Mouse (Mus musculus) midbrain, embryonic 14.5 days (tissue): ENCODE measurements around the gene Sv2c. TPM values are rescaled to one million over a fixed set of nuclear protein-coding genes. Genes with fewer than 3 reads are reported as not detected.

Source experiments
- ATAC-seq: fragments of 200-750 bp; cut with Nextera tagmentation; 2 replicates; pipeline ENCODE4 v1.8.0; 2017; ENCODE audit warnings: moderate number of reproducible peaks, moderate library complexity; ENCODE audit not compliant: low FRiP score, low TSS enrichment
- DNase-seq: peaks from one replicate; pipeline ENCODE4 v3.0.0-alpha.2; 2015
- H3K27ac ChIP-seq: fragments of 300-500 bp; sonication (generic); replicated peaks from 2 replicates; pipeline ENCODE4 v1.5.1; 2014; ENCODE audit warnings: mild to moderate bottlenecking, low read depth, low read length, moderate library complexity
- H3K27me3 ChIP-seq: fragments of 300-500 bp; sonication (generic); 2 replicates; pipeline ENCODE4 v1.6.1; 2014; ENCODE audit warnings: low read length, control low read depth, mixed read lengths; ENCODE audit not compliant: control insufficient read depth, insufficient read depth
- H3K36me3 ChIP-seq: fragments of 300-500 bp; sonication (generic); 2 replicates; pipeline ENCODE4 v1.6.1; 2014; ENCODE audit warnings: low read length, control low read depth; ENCODE audit not compliant: control insufficient read depth, insufficient read depth
- H3K4me1 ChIP-seq: fragments of 300-500 bp; sonication (generic); 2 replicates; pipeline ENCODE4 v1.6.1; 2014; ENCODE audit warnings: mild to moderate bottlenecking, antibody characterized with exemption, low read length, control low read depth; ENCODE audit not compliant: control insufficient read depth, insufficient read depth
- H3K4me2 ChIP-seq: fragments of 300-500 bp; sonication (generic); 2 replicates; pipeline ENCODE4 v1.6.1; 2014; ENCODE audit warnings: mild to moderate bottlenecking, low read length, moderate library complexity
- H3K4me3 ChIP-seq: fragments of 300-500 bp; sonication (generic); replicated peaks from 2 replicates; pipeline ENCODE4 v1.5.1; 2014; ENCODE audit warnings: low read depth, low read length
- H3K9ac ChIP-seq: fragments of 300-500 bp; sonication (generic); replicated peaks from 2 replicates; pipeline ENCODE4 v1.6.1; 2014; ENCODE audit warnings: mild to moderate bottlenecking, low read length, moderate library complexity
- H3K9me3 ChIP-seq: fragments of 300-500 bp; sonication (generic); 2 replicates; pipeline ENCODE4 v1.6.1; 2016; ENCODE audit warnings: low read length, control low read depth, mixed read lengths; ENCODE audit not compliant: control insufficient read depth
- WGBS: fragments of 180-500 bp; shearing (Covaris S2); extraction: QIAGEN DNeasy Blood & Tissue Kit; methylation state at CpG from one replicate; pipeline ENCODE4 v1.1.7; 2014; 5-methylcytosine and 5-hydroxymethylcytosine counted together
- polyA plus RNA-seq: library from polyadenylated mRNA; unstranded; fragments of >200 nt; fragmentation: Nextera tagmentation; extraction: Ambion mirVana; gene quantifications from 2 replicates; pipeline ENCODE4 v1.2.1, GENCODE M21; 2014

Gene Sv2c
- polyA plus RNA-seq, 1 experiment from 2014 or later = 9.2 TPM

DNA sequence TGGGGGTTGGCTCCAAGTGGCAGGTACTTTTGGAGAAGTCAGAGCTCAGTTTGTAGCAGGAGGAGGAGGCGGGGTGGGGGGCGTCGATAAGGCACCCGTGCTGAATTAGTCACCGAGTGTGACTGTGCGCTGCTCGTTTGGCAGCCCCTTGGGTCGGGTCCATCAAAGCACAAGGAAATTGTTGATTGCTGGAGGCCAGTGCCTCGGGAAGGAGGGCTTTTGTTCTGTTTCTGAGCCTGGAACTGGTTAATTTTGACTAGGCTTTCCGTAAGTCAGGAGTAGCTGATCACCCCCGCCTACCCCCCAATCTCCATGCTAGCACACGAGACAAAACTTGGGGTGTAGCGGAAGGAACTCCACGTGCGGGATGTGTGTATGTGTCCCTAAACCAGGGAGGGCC is 456 bp upstream of the Sv2c start:
- peak; percentile 63 for DNase-seq
- WGBS = under 1% methylated on average over 15 of the region's 15 CpGs
- peak overlapping the region; percentile 50 for H3K4me3 ChIP-seq
- H3K27me3 ChIP-seq = peaks cover 46% of the 10 kb centered on the region
- H3K9ac ChIP-seq = peak overlapping the region; percentile 44
- ATAC-seq = peak; percentile 47
- no peaks in the 10 kb centered on the region for H3K36me3 ChIP-seq
- no peaks in the 10 kb centered on the region for H3K9me3 ChIP-seq
- H3K4me2 ChIP-seq = peak overlapping the region; percentile 85
- H3K4me1 ChIP-seq = 0 out of 2 replicates have a peak, but pooled peaks cover 10% of the 10 kb centered on the region
- H3K27ac ChIP-seq = peak overlapping the region; percentile 21

GRCm38 (mm10) chr13:96131911-96132310 is 466 bp downstream of the Sv2c start:
- H3K27ac ChIP-seq = 0 out of 2 replicates have a peak overlapping the region, but pooled peaks have one; percentile 8
- peaks cover 46% of the 10 kb centered on the region for H3K27me3 ChIP-seq
- H3K4me2 ChIP-seq = peak overlapping the region; percentile 85
- ATAC-seq (no peak), DNase-seq (no peak)
- peak overlapping the region; percentile 44 for H3K9ac ChIP-seq
- H3K4me1 ChIP-seq = 0 out of 2 replicates have a peak, but pooled peaks cover 10% of the 10 kb centered on the region
- no peaks in the 10 kb centered on the region for H3K9me3 ChIP-seq
- no peaks in the 10 kb centered on the region for H3K36me3 ChIP-seq
- under 1% methylated on average over 19 of the region's 19 CpGs for WGBS
- peak overlapping the region; percentile 50 for H3K4me3 ChIP-seq

- H3K27ac ChIP-seq = no peak overlapping the region
- 1% methylated on average over 23 of the region's 30 CpGs for WGBS
- H3K27me3 ChIP-seq = peaks cover 46% of the 10 kb centered on the region
Measured at GRCm38 (mm10) chr13:96131050-96131449, 1.3 kb downstream of the Sv2c start.

GRCm38 (mm10) chr13:96129081-96129480 is 3.3 kb downstream of the Sv2c start:
- H3K9ac ChIP-seq = no peak overlapping the region
- no peak overlapping the region for H3K4me2 ChIP-seq
- peaks cover 36% of the 10 kb centered on the region for H3K27me3 ChIP-seq

More at GRCm38 (mm10) chr13:96131050-96131449, 1.3 kb downstream of the Sv2c start:
- peak overlapping the region; percentile 85 for H3K4me2 ChIP-seq
- H3K9me3 ChIP-seq = no peaks in the 10 kb centered on the region
- H3K36me3 ChIP-seq = no peaks in the 10 kb centered on the region
- H3K4me3 ChIP-seq = peak overlapping the region; percentile 50
- DNase-seq = peak; percentile 85
- H3K4me1 ChIP-seq = 0 out of 2 replicates have a peak, but pooled peaks cover 10% of the 10 kb centered on the region
- peak; percentile 64 for ATAC-seq
- H3K9ac ChIP-seq = peak overlapping the region; percentile 53

DNA sequence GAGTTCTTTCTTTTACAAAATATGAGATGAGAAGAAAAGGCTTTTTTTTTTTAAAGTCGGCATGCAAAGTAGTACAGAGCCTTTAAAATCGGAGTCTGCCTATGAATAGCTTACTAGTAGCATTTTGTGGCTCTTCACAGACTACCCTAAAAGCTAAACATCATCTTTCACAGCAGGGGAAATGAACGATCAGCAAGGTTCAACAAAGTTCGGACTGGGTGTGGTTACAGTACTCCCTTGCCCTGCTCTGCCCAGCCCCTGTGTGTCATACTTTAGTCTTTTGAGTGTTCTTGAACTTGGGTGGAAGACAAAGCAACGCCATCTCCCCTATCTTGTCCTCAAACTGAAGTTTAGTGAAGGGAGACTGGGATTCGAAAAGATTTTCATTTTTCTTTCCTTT is 5.7 kb downstream of the Sv2c start:
- Histone ChIP-seq H3K9ac (no peak overlapping the region), H3K4me1 (0 out of 2 replicates have a peak, but pooled peaks cover 3% of the 10 kb centered on the region), H3K9me3 (no peaks in the 10 kb centered on the region), H3K4me2 (no peak overlapping the region), H3K27me3 (peaks cover 25% of the 10 kb centered on the region), H3K36me3 (no peaks in the 10 kb centered on the region), H3K27ac (no peak overlapping the region), H3K4me3 (no peak overlapping the region)
- 84% methylated on average over 6 of the region's 6 CpGs for WGBS
- ATAC-seq (no peak), DNase-seq (no peak)

More at GRCm38 (mm10) chr13:96129081-96129480, 3.3 kb downstream of the Sv2c start:
- ATAC-seq (no peak), DNase-seq (no peak)
- no peaks in the 10 kb centered on the region for H3K9me3 ChIP-seq
- 86% methylated on average over 3 of the region's 3 CpGs for WGBS
- H3K4me1 ChIP-seq = 0 out of 2 replicates have a peak, but pooled peaks cover 10% of the 10 kb centered on the region
- H3K36me3 ChIP-seq = no peaks in the 10 kb centered on the region
- H3K4me3 ChIP-seq = no peak overlapping the region
- no peak overlapping the region for H3K27ac ChIP-seq

DNA sequence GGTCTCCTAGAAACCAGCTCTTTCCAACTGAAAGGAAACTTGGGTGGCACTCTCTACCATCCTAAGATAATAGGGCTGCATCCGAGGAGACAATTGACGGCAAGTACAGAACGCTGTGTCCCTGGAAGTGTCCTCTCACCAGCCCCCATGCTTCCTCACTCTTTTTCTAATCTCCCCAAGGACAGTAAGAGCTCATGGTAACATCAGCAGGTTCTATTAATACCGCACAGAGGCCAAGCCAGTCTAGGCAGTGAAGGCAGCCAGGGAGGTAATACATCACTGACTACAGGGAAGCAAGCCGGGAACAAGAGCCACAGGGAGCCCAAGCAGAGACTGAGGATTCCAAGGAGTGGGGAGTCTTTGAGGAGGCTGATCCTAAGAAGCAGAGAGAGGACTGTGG is 7.4 kb downstream of the Sv2c start:
- Histone ChIP-seq H3K9me3 (no peaks in the 10 kb centered on the region), H3K4me3 (no peak overlapping the region), H3K4me2 (no peak overlapping the region), H3K9ac (no peak overlapping the region), H3K27me3 (peaks cover 9% of the 10 kb centered on the region), H3K4me1 (no peaks in the 10 kb centered on the region), H3K27ac (no peak overlapping the region), H3K36me3 (no peaks in the 10 kb centered on the region)
- WGBS = 69% methylated on average over 5 of the region's 5 CpGs
- ATAC-seq (no peak), DNase-seq (no peak)

GRCm38 (mm10) chr13:96112711-96113110 is 19.7 kb downstream of the Sv2c start:
- no peak overlapping the region for H3K4me2 ChIP-seq
- WGBS = 83% methylated on average over 2 of the region's 2 CpGs
- no peak for ATAC-seq
- H3K27me3 ChIP-seq = no peaks in the 10 kb centered on the region
- H3K4me1 ChIP-seq = no peaks in the 10 kb centered on the region
- H3K27ac ChIP-seq = no peak overlapping the region
- H3K9me3 ChIP-seq = no peaks in the 10 kb centered on the region
- DNase-seq = no peak
- H3K9ac ChIP-seq = no peak overlapping the region
- no peak overlapping the region for H3K4me3 ChIP-seq
- H3K36me3 ChIP-seq = no peaks in the 10 kb centered on the region

DNA sequence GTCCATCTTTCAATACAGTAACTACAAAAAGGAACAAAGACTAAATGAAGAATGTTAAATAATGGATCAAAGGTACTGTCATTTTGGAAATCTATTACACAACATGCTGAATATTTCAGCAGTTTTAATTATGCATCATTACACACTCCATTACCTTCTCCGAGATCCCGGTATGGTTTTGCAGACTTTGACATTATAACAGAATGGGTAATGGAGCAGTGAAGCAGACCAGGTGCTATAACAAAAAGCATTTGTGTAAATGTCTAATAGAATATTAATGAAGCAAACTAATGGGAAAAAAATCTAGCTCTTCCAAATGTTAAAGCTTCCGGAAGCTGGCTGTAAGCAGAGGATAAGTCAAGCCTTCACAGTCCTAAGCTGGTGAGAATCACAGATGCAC is 21.6 kb downstream of the Sv2c start:
- H3K4me2 ChIP-seq = no peak overlapping the region
- 35% methylated on average over 3 of the region's 3 CpGs for WGBS
- H3K4me3 ChIP-seq = no peak overlapping the region
- H3K36me3 ChIP-seq = no peaks in the 10 kb centered on the region
- no peak overlapping the region for H3K9ac ChIP-seq
- H3K9me3 ChIP-seq = no peaks in the 10 kb centered on the region
- H3K27me3 ChIP-seq = no peaks in the 10 kb centered on the region
- no peak for ATAC-seq
- no peak overlapping the region for H3K27ac ChIP-seq
- no peak for DNase-seq
- no peaks in the 10 kb centered on the region for H3K4me1 ChIP-seq

GRCm38 (mm10) chr13:96106367-96106766 is 26.0 kb downstream of the Sv2c start:
- ATAC-seq (no peak), DNase-seq (no peak)
- H3K9ac ChIP-seq = no peak overlapping the region
- 94% methylated on average over 4 of the region's 4 CpGs for whole genome bisulfite sequencing
- H3K36me3 ChIP-seq = no peaks in the 10 kb centered on the region
- H3K4me1 ChIP-seq = no peaks in the 10 kb centered on the region
- no peaks in the 10 kb centered on the region for H3K9me3 ChIP-seq
- H3K27me3 ChIP-seq = no peaks in the 10 kb centered on the region
- H3K4me3 ChIP-seq = no peak overlapping the region
- H3K27ac ChIP-seq = no peak overlapping the region
- H3K4me2 ChIP-seq = no peak overlapping the region
